Mouse (Mus musculus): ENCODE measurements around the gene Abca1. TPM values are rescaled to one million over a fixed set of nuclear protein-coding genes. Genes with fewer than 3 reads are reported as not detected.

Abca1 gene
- total and polyA plus RNA-seq, 2 experiments from 2014 or later: 3.7 to 18.1 TPM

DNA sequence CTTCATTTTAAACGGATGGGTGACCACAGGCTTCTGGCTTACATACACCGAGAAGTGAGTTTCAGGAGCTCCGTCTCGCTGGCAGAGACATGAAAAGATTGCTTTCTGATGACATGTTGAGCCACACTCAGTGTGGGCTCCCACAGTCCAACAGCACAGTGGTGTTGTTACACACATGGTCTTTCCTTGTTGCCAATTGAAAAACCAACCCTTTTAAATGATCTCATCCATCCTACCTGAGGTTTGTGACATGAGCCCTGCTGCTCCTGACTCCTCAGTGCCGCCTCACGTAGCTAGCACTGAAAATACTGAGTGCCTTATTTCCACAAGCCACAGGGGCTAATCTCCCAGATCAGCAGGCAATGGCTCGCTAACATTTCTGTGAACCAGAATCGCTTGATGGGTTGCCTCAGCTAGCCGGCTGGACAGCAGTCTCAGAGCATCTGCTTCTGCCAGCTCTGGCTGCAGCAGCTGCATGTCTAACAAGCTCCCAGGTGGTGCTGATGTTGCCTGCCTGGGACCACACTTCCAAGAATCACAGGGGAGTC is 50.2 kb downstream of the Abca1 start:
- Histone ChIP-seq H3K4me2 (ENCODE audit: low read depth, low read length) (no peak overlapping the region), H3K27ac (ENCODE audit: low read depth) (no peak overlapping the region), H3K36me3 (replicated peaks; ENCODE audit: control insufficient read depth, insufficient read depth, low read length) (peaks cover 17% of the 10 kb centered on the region), H3K9ac (replicated peaks; ENCODE audit: low read depth, low read length) (no peak overlapping the region), H3K27me3 (ENCODE audit: control insufficient read depth, insufficient read depth, low read length) (no peaks in the 10 kb centered on the region), H3K9me3 (replicated peaks; ENCODE audit: control insufficient read depth, low read length) (no peaks in the 10 kb centered on the region), H3K4me3 (ENCODE audit: low read depth, low read length) (no peak overlapping the region), H3K4me1 (ENCODE audit: control insufficient read depth, insufficient read depth) (no peaks in the 10 kb centered on the region)
- DNase-seq (ENCODE audit: low spot score): no peak
- TF ChIP-seq EP300 (IDR thresholded peaks at IDR 0.05; ENCODE audit: low read depth) (no peak), CTCF (IDR thresholded peaks at IDR 0.05; ENCODE audit: low read depth) (no peak)
- 76% methylated on average over 9 of the region's 9 CpGs for WGBS
- no peak for ATAC-seq (ENCODE audit: insufficient read depth, low read depth)

DNA sequence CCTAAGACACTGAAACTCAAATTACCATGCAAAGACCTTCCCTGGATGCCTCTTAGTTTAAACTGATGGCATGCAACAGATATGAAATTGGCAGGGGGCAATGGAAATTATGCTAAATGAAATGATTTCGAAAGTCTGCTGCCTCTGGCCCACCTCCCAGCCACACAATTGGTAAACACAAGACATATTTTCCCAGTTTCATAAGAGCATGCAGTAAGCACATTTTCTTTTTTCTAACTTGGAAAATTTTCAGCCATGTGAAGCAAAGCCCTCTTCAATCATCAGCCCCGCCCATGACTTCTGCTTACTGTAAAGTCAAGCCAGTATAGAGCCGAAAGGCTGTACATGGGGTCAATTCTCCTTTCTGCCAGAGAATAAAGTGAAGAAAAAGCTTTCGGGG is 51.5 kb downstream of the Abca1 start:
- Histone ChIP-seq H3K9ac (replicated peaks; ENCODE audit: low read depth, low read length) (no peak overlapping the region), H3K27ac (ENCODE audit: low read depth) (no peak overlapping the region), H3K4me1 (ENCODE audit: control insufficient read depth, insufficient read depth) (no peaks in the 10 kb centered on the region), H3K27me3 (ENCODE audit: control insufficient read depth, insufficient read depth, low read length) (no peaks in the 10 kb centered on the region), H3K4me3 (ENCODE audit: low read depth, low read length) (no peak overlapping the region), H3K9me3 (replicated peaks; ENCODE audit: control insufficient read depth, low read length) (no peaks in the 10 kb centered on the region), H3K4me2 (ENCODE audit: low read depth, low read length) (no peak overlapping the region), H3K36me3 (replicated peaks; ENCODE audit: control insufficient read depth, insufficient read depth, low read length) (peaks cover 10% of the 10 kb centered on the region)
- TF ChIP-seq EP300 (IDR thresholded peaks at IDR 0.05; ENCODE audit: low read depth) (no peak), CTCF (IDR thresholded peaks at IDR 0.05; ENCODE audit: low read depth) (no peak)
- DNase-seq (ENCODE audit: low spot score) (no peak), ATAC-seq (ENCODE audit: insufficient read depth, low read depth) (no peak)
- WGBS: 74% methylated on average over 4 of the region's 4 CpGs

DNA sequence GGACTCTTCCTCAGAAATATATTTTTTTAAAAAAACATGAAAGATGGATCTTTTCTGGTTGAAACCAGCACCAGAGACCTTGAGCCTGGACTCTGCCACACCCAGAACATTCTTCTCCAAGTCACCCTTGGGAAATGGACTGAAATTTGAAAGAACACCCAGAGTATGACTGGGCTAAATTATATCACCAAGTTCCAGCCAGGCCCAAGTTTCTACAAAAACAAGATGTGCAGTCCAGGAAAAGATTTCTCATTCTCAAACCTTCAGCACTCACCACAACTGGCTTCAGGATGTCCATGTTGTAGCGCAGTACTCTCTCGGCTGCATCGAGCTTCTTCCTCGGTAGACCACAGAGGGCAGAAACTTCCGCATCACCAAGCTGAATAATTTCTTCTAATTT is 53.0 kb downstream of the Abca1 start:
- H3K27me3 ChIP-seq (ENCODE audit: control insufficient read depth, insufficient read depth, low read length): no peaks in the 10 kb centered on the region
- 97% methylated on average over 5 of the region's 5 CpGs for WGBS
- H3K36me3 ChIP-seq (replicated peaks; ENCODE audit: control insufficient read depth, insufficient read depth, low read length): peaks cover 9% of the 10 kb centered on the region
- no peak overlapping the region for H3K9ac ChIP-seq (replicated peaks; ENCODE audit: low read depth, low read length)
- no peaks in the 10 kb centered on the region for H3K4me1 ChIP-seq (ENCODE audit: control insufficient read depth, insufficient read depth)
- no peaks in the 10 kb centered on the region for H3K9me3 ChIP-seq (replicated peaks; ENCODE audit: control insufficient read depth, low read length)
- DNase-seq (ENCODE audit: low spot score) (no peak), ATAC-seq (ENCODE audit: insufficient read depth, low read depth) (no peak)
- TF ChIP-seq CTCF (IDR thresholded peaks at IDR 0.05; ENCODE audit: low read depth): no peak
- H3K4me2 ChIP-seq (ENCODE audit: low read depth, low read length): no peak overlapping the region
- no peak overlapping the region for H3K27ac ChIP-seq (ENCODE audit: low read depth)
- no peak overlapping the region for H3K4me3 ChIP-seq (ENCODE audit: low read depth, low read length)

DNA sequence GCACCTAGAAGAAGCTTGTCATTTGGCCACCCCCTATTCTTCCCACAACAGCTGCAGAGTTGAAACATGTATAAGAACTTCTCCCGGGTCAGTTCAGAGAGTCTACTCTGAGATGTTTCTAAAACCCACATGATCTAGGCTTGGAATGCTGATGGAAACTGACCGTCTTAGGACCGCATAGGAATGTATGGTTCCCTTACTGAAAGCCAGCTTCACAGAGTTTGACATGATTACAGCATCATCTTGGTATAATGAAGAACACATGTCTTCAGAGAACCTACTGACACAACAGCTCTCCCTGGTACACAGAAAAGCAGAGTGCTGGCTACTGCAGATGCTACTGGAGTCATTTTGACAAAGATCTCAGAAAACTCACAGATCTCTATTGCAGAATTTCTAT is 53.6 kb downstream of the Abca1 start:
- Histone ChIP-seq H3K4me3 (ENCODE audit: low read depth, low read length) (no peak overlapping the region), H3K9ac (replicated peaks; ENCODE audit: low read depth, low read length) (no peak overlapping the region), H3K9me3 (replicated peaks; ENCODE audit: control insufficient read depth, low read length) (no peaks in the 10 kb centered on the region), H3K27me3 (ENCODE audit: control insufficient read depth, insufficient read depth, low read length) (no peaks in the 10 kb centered on the region), H3K36me3 (replicated peaks; ENCODE audit: control insufficient read depth, insufficient read depth, low read length) (peaks cover 9% of the 10 kb centered on the region), H3K27ac (ENCODE audit: low read depth) (no peak overlapping the region), H3K4me1 (ENCODE audit: control insufficient read depth, insufficient read depth) (no peaks in the 10 kb centered on the region), H3K4me2 (ENCODE audit: low read depth, low read length) (no peak overlapping the region)
- TF ChIP-seq CTCF (IDR thresholded peaks at IDR 0.05; ENCODE audit: low read depth) (no peak), EP300 (IDR thresholded peaks at IDR 0.05; ENCODE audit: low read depth) (no peak)
- no peak for DNase-seq (ENCODE audit: low spot score)
- WGBS: 72% methylated on average over 3 of the region's 3 CpGs
- no peak for ATAC-seq (ENCODE audit: insufficient read depth, low read depth)

DNA sequence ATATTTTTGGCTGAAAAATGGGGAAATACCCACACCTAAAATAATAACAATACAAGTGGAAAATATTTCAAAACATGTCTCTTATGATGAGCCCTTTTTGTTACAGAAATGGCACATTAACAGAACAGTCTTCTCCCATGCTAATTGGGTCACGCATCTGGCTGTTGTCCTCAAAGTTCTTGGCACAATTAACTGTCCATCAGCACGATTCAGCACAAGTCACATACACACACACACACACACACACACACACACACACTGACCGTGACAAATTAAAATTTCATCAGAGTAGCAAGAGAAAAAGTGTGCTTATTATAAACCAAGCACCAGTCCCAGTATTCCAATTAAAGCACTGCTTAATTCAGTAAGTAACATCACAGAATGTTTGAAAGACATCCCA is 55.1 kb downstream of the Abca1 start:
- Histone ChIP-seq H3K9me3 (replicated peaks; ENCODE audit: control insufficient read depth, low read length) (no peaks in the 10 kb centered on the region), H3K4me2 (ENCODE audit: low read depth, low read length) (no peak overlapping the region), H3K9ac (replicated peaks; ENCODE audit: low read depth, low read length) (no peak overlapping the region), H3K27ac (ENCODE audit: low read depth) (no peak overlapping the region), H3K27me3 (ENCODE audit: control insufficient read depth, insufficient read depth, low read length) (no peaks in the 10 kb centered on the region), H3K4me3 (ENCODE audit: low read depth, low read length) (no peak overlapping the region), H3K4me1 (ENCODE audit: control insufficient read depth, insufficient read depth) (no peaks in the 10 kb centered on the region), H3K36me3 (replicated peaks; ENCODE audit: control insufficient read depth, insufficient read depth, low read length) (peaks cover 9% of the 10 kb centered on the region)
- no peak for ATAC-seq (ENCODE audit: insufficient read depth, low read depth)
- no peak for DNase-seq (ENCODE audit: low spot score)
- WGBS: 77% methylated on average over 3 of the region's 3 CpGs
- TF ChIP-seq EP300 (IDR thresholded peaks at IDR 0.05; ENCODE audit: low read depth) (no peak), CTCF (IDR thresholded peaks at IDR 0.05; ENCODE audit: low read depth) (no peak)

DNA sequence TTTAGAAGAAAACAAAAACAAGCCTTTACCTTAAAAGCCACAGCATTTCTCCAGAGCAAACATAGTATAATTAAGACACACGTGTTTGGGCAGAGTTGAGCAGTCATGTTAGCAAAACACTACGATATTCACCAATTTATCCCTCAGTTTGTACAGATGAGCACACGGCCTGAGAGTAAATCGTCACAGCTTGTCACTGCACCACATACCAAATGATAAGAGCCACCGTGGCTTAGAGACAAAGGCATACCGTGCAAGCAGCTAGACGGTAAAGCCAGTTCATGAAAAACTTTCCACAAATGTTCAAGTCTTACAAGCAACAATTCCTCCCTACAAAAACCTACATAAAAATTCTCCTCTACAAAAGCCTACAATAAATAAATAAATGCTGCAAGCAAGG is 57.2 kb downstream of the Abca1 start:
- DNase-seq (ENCODE audit: low spot score): no peak
- ATAC-seq (ENCODE audit: insufficient read depth, low read depth): no peak
- Histone ChIP-seq H3K4me2 (ENCODE audit: low read depth, low read length) (no peak overlapping the region), H3K27me3 (ENCODE audit: control insufficient read depth, insufficient read depth, low read length) (no peaks in the 10 kb centered on the region), H3K4me1 (ENCODE audit: control insufficient read depth, insufficient read depth) (0 out of 2 replicates have a peak, but pooled peaks cover 4% of the 10 kb centered on the region), H3K36me3 (replicated peaks; ENCODE audit: control insufficient read depth, insufficient read depth, low read length) (peaks cover 9% of the 10 kb centered on the region), H3K9ac (replicated peaks; ENCODE audit: low read depth, low read length) (no peak overlapping the region), H3K4me3 (ENCODE audit: low read depth, low read length) (no peak overlapping the region), H3K27ac (ENCODE audit: low read depth) (no peak overlapping the region), H3K9me3 (replicated peaks; ENCODE audit: control insufficient read depth, low read length) (no peaks in the 10 kb centered on the region)
- TF ChIP-seq EP300 (IDR thresholded peaks at IDR 0.05; ENCODE audit: low read depth) (no peak), CTCF (IDR thresholded peaks at IDR 0.05; ENCODE audit: low read depth) (no peak)
- WGBS: 30% methylated on average over 7 of the region's 7 CpGs

All from heart, postnatal 0 days (tissue).